Mouse (Mus musculus): Measurements from ENCODE around the gene Rnf207. TPM values are rescaled to one million over a fixed set of nuclear protein-coding genes. Genes with fewer than 3 reads are reported as not detected.

Gene Rnf207
- polyA plus RNA-seq, 1 experiment from 2014 or later = 0.19 TPM

DNA sequence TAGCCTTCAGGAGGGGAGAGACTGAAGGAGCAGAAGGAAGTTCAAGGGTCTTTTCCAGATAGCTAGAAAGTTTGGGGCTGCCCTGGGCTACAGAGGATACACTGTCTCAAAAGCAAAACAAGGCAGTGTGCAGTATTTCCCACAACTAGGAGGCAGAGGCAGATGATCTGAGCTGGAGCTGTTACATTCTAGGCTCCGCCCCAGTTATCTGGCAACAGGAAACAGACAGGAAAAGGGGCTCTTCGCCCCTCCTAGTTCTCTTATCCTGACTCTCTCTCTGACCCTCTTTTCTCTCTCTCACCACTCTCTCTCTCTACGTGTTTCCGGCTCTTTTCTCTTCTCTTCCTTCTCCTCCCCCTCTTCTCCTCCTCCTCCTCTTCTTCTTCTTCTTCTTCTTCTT, 22.9 kb downstream of the Rnf207 start:
- Histone ChIP-seq H3K4me3 (ENCODE audit: low read depth, low read length) (no peak overlapping the region), H3K36me3 (ENCODE audit: control insufficient read depth, insufficient read depth, low read length) (peaks cover 3% of the 10 kb centered on the region; the same call in 1 of the 2 replicates), H3K9me3 (ENCODE audit: control insufficient read depth, low read length) (no peaks in the 10 kb centered on the region), H3K4me2 (ENCODE audit: low read depth, severe bottlenecking) (no peak overlapping the region), H3K4me1 (ENCODE audit: control insufficient read depth, insufficient read depth, low read length) (peaks cover 8% of the 10 kb centered on the region; the same call in 1 of the 2 replicates), H3K9ac (ENCODE audit: low read length) (no peak overlapping the region), H3K27ac (replicated peaks; ENCODE audit: low read depth, low read length) (no peak overlapping the region), H3K27me3 (ENCODE audit: control insufficient read depth, insufficient read depth, low read length) (peaks cover 22% of the 10 kb centered on the region)
- WGBS = 41% methylated on average over 4 of the region's 4 CpGs
- ATAC-seq (ENCODE audit: insufficient number of reproducible peaks, low FRiP score, low TSS enrichment, low read depth) (no peak), DNase-seq (ENCODE audit: low spot score) (no peak)

DNA sequence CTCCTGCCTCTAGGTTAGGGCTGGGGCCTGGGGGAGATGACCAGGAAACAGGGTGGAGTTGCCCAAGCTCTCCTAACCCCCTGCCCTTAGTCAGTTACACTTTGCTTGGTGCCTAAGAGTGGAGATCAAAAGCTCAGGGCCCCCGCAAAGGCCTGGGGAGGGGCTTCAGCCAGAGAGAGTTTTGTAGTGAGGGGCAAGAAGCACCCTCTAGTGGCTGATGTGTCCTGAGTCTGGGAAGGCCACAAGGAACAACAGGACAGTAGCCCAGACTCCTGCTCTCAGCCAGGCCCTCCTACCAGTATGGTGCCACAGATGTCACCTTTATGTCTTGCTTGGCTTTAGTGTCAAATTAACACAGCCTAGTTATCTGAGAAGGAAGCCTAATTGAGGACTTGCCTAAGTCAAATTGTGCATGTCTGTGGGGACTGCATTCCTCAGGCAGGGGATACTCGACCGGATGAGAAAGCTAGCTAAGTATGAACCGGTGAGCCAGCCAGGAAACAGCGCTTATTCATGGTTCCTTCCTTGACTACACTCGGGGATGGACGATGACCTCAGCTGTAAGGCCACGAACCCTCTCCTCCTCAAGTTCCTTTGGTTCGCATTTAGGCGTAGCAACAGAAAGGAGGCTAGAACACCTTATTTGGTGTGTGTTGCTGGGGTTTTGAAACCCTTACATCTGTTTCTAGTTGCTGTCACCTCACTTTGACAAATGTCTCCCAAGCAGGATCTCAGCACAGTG, 24.4 kb downstream of the Rnf207 start:
- peaks cover 17% of the 10 kb centered on the region for H3K4me1 ChIP-seq (ENCODE audit: control insufficient read depth, insufficient read depth, low read length)

DNA sequence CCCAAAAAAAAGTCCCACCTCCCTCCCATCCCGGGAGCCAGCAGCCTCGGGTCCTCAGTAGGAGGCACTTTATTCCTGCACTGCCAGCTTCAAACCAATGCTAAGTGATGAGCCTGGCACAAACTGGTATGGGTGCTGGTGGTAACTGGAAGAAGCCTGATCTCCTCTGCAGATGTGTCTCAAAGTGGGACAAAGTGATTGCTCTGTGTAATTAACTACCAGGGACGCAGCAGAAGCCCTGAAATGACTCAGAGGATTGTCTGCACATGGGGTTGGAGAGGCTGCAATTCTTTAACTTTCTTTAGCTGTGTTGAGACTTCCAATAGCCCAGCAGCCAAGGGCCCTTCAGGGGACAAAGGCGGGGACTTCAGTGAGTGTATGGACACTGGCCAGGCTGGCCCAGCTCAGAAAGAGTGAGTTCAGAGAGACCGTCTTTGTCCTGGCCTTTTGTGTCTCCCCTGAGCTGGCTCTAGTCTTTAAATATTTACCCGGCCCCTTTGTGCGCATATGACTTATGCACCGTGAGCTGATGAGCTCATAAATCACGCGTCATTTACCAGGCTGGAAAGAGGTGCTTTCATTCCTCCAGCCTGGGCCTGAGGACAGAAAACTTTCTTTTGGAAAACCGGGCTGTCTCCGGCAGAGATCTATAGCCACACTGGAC, 26.6 kb downstream of the Rnf207 start:
- Histone ChIP-seq H3K27me3 (ENCODE audit: control insufficient read depth, insufficient read depth, low read length) (peaks cover 50% of the 10 kb centered on the region), H3K4me1 (ENCODE audit: control insufficient read depth, insufficient read depth, low read length) (peaks cover 9% of the 10 kb centered on the region), H3K9me3 (ENCODE audit: control insufficient read depth, low read length) (no peaks in the 10 kb centered on the region), H3K4me2 (ENCODE audit: low read depth, severe bottlenecking) (no peak overlapping the region), H3K36me3 (ENCODE audit: control insufficient read depth, insufficient read depth, low read length) (no peaks in the 10 kb centered on the region), H3K27ac (replicated peaks; ENCODE audit: low read depth, low read length) (no peak overlapping the region), H3K4me3 (ENCODE audit: low read depth, low read length) (no peak overlapping the region), H3K9ac (ENCODE audit: low read length) (no peak overlapping the region)
- WGBS = 22% methylated on average over 12 of the region's 12 CpGs
- DNase-seq (ENCODE audit: low spot score) = no peak
- no peak for ATAC-seq (ENCODE audit: insufficient number of reproducible peaks, low FRiP score, low TSS enrichment, low read depth)

More for the DNA sequence above, 24.4 kb downstream of the Rnf207 start:
- no peak overlapping the region for H3K27ac ChIP-seq (replicated peaks; ENCODE audit: low read depth, low read length)
- no peaks in the 10 kb centered on the region for H3K36me3 ChIP-seq (ENCODE audit: control insufficient read depth, insufficient read depth, low read length)
- WGBS = 41% methylated on average over 10 of the region's 10 CpGs
- no peak overlapping the region for H3K4me2 ChIP-seq (ENCODE audit: low read depth, severe bottlenecking)
- H3K27me3 ChIP-seq (ENCODE audit: control insufficient read depth, insufficient read depth, low read length) = peaks cover 36% of the 10 kb centered on the region
- no peak overlapping the region for H3K9ac ChIP-seq (ENCODE audit: low read length)
- no peak for DNase-seq (ENCODE audit: low spot score)
- no peaks in the 10 kb centered on the region for H3K9me3 ChIP-seq (ENCODE audit: control insufficient read depth, low read length)
- ATAC-seq (ENCODE audit: insufficient number of reproducible peaks, low FRiP score, low TSS enrichment, low read depth) = no peak
- H3K4me3 ChIP-seq (ENCODE audit: low read depth, low read length) = no peak overlapping the region

DNA sequence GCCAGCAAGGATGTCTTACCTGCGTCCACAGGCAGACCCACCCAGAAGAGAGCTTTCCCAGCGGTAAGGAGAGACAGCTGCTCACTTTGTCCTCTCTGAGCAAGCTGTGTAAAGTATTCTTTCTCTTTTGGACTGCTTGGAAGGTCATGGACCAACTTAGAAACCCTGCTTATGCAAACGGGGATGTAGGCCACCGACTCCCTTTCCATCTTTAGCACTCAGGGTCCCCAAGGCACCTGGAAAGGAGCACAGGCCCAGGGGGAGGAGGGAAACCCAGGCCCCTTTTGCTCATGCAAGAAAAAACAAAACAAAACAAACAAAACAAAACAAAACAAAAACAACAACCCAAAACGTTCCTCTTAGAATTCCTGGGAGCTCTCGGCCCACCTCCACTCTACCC, 27.2 kb downstream of the Rnf207 start, which contains the start of gene Hes3:
TSS of gene Hes3 (minus strand) at position 101 of the 400 bp plus-strand sequence.
- WGBS = 27% methylated on average over 6 of the region's 6 CpGs
- H3K4me2 ChIP-seq (ENCODE audit: low read depth, severe bottlenecking) = peak within 1 kb of the TSS; percentile 42
- H3K36me3 ChIP-seq (ENCODE audit: control insufficient read depth, insufficient read depth, low read length) = no peaks in the 10 kb centered on the region
- no peak for ATAC-seq (ENCODE audit: insufficient number of reproducible peaks, low FRiP score, low TSS enrichment, low read depth)
- H3K9ac ChIP-seq (ENCODE audit: low read length) = peak within 1 kb of the TSS; percentile 24; the same call in 1 of the 2 replicates
- no peaks in the 10 kb centered on the region for H3K9me3 ChIP-seq (ENCODE audit: control insufficient read depth, low read length)
- peaks cover 9% of the 10 kb centered on the region for H3K4me1 ChIP-seq (ENCODE audit: control insufficient read depth, insufficient read depth, low read length)
- H3K4me3 ChIP-seq (ENCODE audit: low read depth, low read length) = peak within 1 kb of the TSS; percentile 2
- H3K27me3 ChIP-seq (ENCODE audit: control insufficient read depth, insufficient read depth, low read length) = peaks cover 57% of the 10 kb centered on the region
- no peak for DNase-seq (ENCODE audit: low spot score)
- no peak within 1 kb of the TSS for H3K27ac ChIP-seq (replicated peaks; ENCODE audit: low read depth, low read length)

DNA sequence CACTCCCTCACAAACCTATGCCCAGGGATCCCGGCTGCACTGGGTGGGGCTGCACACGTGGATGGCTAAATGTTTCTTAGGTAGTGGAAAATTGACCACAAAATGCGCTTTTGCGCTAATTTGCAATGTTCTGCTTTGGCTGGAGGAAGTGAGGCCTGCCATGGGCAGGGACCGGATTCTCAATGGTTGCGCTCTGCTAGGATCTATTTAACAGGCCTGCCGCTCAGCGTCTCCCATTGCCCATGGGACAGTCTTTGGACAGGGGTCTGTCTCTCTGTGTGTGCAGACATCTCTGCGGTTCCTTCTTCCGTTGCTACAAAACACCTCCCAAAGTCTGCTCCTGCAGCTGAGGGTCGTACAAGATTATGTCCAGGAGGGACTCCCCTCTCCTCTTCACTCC, 27.8 kb downstream of the Rnf207 start:
- no peaks in the 10 kb centered on the region for H3K9me3 ChIP-seq (ENCODE audit: control insufficient read depth, low read length)
- no peak overlapping the region for H3K27ac ChIP-seq (replicated peaks; ENCODE audit: low read depth, low read length)
- WGBS = 15% methylated on average over 11 of the region's 11 CpGs
- no peak for ATAC-seq (ENCODE audit: insufficient number of reproducible peaks, low FRiP score, low TSS enrichment, low read depth)
- H3K4me2 ChIP-seq (ENCODE audit: low read depth, severe bottlenecking) = no peak overlapping the region
- H3K9ac ChIP-seq (ENCODE audit: low read length) = no peak overlapping the region
- no peak overlapping the region for H3K4me3 ChIP-seq (ENCODE audit: low read depth, low read length)
- no peaks in the 10 kb centered on the region for H3K36me3 ChIP-seq (ENCODE audit: control insufficient read depth, insufficient read depth, low read length)
- H3K27me3 ChIP-seq (ENCODE audit: control insufficient read depth, insufficient read depth, low read length) = peaks cover 63% of the 10 kb centered on the region
- DNase-seq (ENCODE audit: low spot score) = no peak
- peaks cover 9% of the 10 kb centered on the region for H3K4me1 ChIP-seq (ENCODE audit: control insufficient read depth, insufficient read depth, low read length)

DNA sequence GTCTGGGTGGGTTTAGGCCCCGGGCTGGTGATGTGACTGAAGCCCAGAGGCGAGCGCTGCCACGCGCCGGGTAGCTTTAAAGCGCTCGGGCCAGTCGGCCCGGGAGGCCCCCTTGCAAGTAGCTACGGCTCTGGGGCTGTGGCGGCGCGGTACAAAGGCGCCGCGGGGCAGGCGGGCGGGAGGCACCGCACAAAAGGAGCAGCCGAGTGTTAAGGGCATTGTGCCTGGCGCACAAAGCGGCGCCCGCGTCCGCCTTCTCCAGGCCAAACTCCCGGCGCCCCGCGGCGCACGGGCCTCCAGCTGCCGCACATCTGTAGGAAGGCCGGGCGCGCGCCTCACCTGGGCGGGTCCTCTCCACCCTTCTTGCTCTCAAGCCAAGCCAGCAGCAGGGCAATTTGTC, 28.4 kb downstream of the Rnf207 start:
- H3K4me1 ChIP-seq (ENCODE audit: control insufficient read depth, insufficient read depth, low read length) = peaks cover 9% of the 10 kb centered on the region
- ATAC-seq (ENCODE audit: insufficient number of reproducible peaks, low FRiP score, low TSS enrichment, low read depth) (no peak), DNase-seq (ENCODE audit: low spot score) (peak; percentile 48)
- H3K27me3 ChIP-seq (ENCODE audit: control insufficient read depth, insufficient read depth, low read length) = peaks cover 69% of the 10 kb centered on the region
- no peak overlapping the region for H3K27ac ChIP-seq (replicated peaks; ENCODE audit: low read depth, low read length)
- WGBS = under 1% methylated on average over 39 of the region's 39 CpGs
- H3K36me3 ChIP-seq (ENCODE audit: control insufficient read depth, insufficient read depth, low read length) = no peaks in the 10 kb centered on the region
- peak overlapping the region; percentile 24; the same call in 1 of the 2 replicates for H3K9ac ChIP-seq (ENCODE audit: low read length)
- H3K4me2 ChIP-seq (ENCODE audit: low read depth, severe bottlenecking) = peak overlapping the region; percentile 42
- H3K4me3 ChIP-seq (ENCODE audit: low read depth, low read length) = peak overlapping the region; percentile 2
- H3K9me3 ChIP-seq (ENCODE audit: control insufficient read depth, low read length) = no peaks in the 10 kb centered on the region

DNA sequence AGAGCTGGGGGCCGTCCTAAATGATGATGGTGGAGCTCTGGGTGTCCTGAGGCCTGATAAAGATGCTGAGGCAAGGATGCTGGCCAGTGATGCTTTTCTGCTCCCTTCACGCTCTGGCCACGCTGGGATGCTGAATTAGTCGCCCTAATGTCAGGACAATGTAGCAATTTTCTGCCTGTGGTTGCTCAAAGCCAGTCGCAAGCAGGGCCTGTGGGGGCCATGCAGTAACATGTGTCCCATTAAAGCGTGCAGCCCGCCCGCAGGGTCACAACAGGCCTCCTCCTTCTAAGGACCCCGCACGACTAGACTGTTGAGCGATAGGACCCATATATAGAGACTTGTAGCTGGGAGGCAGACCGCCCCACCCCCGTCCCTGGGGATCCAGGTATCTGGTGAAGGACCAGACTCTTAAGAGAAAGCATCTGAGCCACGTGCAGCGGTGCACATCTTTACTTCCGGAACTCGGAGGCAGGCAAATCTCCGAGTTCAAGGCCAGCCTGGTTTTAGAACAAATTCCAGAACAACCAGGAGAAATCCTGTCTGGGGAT, 30.3 kb downstream of the Rnf207 start:
- H3K27ac ChIP-seq (replicated peaks; ENCODE audit: low read depth, low read length) = no peak overlapping the region
- no peaks in the 10 kb centered on the region for H3K36me3 ChIP-seq (ENCODE audit: control insufficient read depth, insufficient read depth, low read length)
- H3K9ac ChIP-seq (ENCODE audit: low read length) = no peak overlapping the region
- 50% methylated on average over 18 of the region's 18 CpGs for WGBS
- no peak overlapping the region for H3K4me3 ChIP-seq (ENCODE audit: low read depth, low read length)
- H3K9me3 ChIP-seq (ENCODE audit: control insufficient read depth, low read length) = no peaks in the 10 kb centered on the region
- H3K4me2 ChIP-seq (ENCODE audit: low read depth, severe bottlenecking) = no peak overlapping the region
- no peak for DNase-seq (ENCODE audit: low spot score)
- peaks cover 11% of the 10 kb centered on the region for H3K4me1 ChIP-seq (ENCODE audit: control insufficient read depth, insufficient read depth, low read length)
- no peak for ATAC-seq (ENCODE audit: insufficient number of reproducible peaks, low FRiP score, low TSS enrichment, low read depth)
- peaks cover 86% of the 10 kb centered on the region for H3K27me3 ChIP-seq (ENCODE audit: control insufficient read depth, insufficient read depth, low read length)

DNA sequence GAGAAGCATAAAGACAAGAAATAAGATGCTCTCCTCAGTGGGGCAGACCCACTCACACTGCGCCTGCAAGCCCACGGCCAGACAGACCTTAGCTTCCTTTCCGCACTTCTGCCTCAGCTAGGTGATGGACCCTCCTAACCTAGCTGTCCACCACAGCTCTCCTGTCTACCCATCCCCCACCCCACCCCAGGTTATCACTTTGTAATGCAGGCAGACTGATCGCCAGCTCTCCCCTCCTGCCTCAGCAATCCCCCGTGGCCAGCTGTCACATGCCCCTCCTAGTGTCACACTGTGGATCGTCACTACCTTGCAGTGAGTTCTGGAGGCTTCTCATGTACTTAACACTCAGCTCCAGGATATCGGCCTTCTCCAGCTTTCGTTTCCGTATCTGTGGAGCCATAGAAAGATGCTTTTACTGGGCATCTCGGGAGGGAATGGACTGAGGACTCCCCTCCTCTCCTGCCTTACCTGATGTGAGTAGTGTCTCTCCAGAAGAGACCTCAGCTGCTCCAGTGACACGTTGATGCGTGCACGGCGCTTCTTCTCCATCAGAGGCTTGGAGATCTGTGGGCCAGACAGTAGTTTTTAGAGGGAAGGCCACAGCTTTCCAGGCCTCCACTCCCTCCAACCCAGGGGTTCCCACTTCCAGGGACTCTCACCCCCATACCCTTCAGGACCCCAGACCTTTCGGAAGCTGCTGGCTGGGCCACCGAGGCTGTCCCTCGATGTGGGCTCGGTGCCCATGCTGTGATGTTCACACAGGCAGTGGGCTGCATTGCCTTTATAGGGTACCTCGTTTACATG, 31.3 kb downstream of the Rnf207 start:
- H3K36me3 ChIP-seq (ENCODE audit: control insufficient read depth, insufficient read depth, low read length) = no peaks in the 10 kb centered on the region
- ATAC-seq (ENCODE audit: insufficient number of reproducible peaks, low FRiP score, low TSS enrichment, low read depth) (no peak), DNase-seq (ENCODE audit: low spot score) (no peak)
- H3K4me2 ChIP-seq (ENCODE audit: low read depth, severe bottlenecking) = 0 out of 2 replicates have a peak overlapping the region, but pooled peaks have one; percentile 4
- no peak overlapping the region for H3K4me3 ChIP-seq (ENCODE audit: low read depth, low read length)
- no peak overlapping the region for H3K9ac ChIP-seq (ENCODE audit: low read length)
- WGBS = 17% methylated on average over 19 of the region's 19 CpGs
- peaks cover 89% of the 10 kb centered on the region for H3K27me3 ChIP-seq (ENCODE audit: control insufficient read depth, insufficient read depth, low read length)
- H3K27ac ChIP-seq (replicated peaks; ENCODE audit: low read depth, low read length) = no peak overlapping the region
- H3K9me3 ChIP-seq (ENCODE audit: control insufficient read depth, low read length) = no peaks in the 10 kb centered on the region
- peaks cover 18% of the 10 kb centered on the region for H3K4me1 ChIP-seq (ENCODE audit: control insufficient read depth, insufficient read depth, low read length)
